Mouse (Mus musculus) ovary, adult 18-20 months (tissue): ENCODE measurements around the gene Pcdh15.

Source experiments
- DNase-seq: peaks from one replicate; pipeline ENCODE4 v3.0.0; 2022; ENCODE audit warnings: low spot score, mixed read lengths

Gene Pcdh15

GRCm38 (mm10) chr10:73098966-73099845, at the start of gene Pcdh15:
TSS of gene Pcdh15 (plus strand) at chr10:73099342.
- DNase-seq, result no peak

DNA sequence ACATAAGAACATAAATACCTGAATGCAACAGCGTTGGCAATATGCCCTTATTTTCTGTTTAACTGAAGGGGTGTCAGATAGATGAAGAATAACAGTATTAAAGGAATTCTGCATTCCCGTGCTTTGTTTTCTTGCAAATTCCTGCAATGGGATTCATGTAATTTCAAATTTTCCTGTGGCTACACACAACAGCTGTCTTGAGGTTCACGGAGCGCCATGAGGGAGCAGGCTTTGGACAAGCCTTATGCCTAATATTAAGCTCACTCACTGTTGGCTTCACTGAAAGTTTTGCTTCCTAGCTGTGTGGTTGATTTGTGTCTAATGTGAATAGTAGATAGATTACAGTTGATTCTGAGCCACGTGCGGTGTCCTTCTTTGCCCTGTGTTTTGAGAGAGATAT, 47.1 kb upstream of the Pcdh15 start:
- no peak for DNase-seq

- no peak for DNase-seq
Measured at GRCm38 (mm10) chr10:73059726-73060230, 39.4 kb upstream of the Pcdh15 start.

- DNase-seq, result no peak
Measured at GRCm38 (mm10) chr10:73086703-73087102, 12.4 kb upstream of the Pcdh15 start.

- no peak for DNase-seq
Measured at GRCm38 (mm10) chr10:73096531-73097135, 2.5 kb upstream of the Pcdh15 start.

DNA sequence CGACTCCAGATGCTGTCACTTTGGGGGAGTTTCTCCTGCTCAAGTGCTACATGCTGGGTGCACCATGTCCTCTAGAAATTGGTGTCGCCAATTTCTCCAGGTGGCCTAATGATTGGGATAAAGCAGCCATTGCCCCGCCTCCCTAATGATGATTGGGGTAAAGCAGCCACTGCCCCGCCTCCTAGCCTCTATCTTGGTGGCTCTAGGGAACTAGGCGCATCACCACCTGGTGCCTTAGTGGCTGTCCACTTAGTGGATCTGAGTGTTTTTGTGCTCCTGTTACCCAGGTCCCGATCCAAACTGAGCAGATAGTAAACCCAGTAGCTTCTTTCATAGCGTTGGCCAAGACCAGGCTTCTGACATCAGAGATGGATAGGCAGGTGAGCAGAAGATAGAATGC, 2.0 kb upstream of the Pcdh15 start:
- DNase-seq, result no peak

GRCm38 (mm10) chr10:73097979-73098378, 1.2 kb upstream of the Pcdh15 start:
- no peak for DNase-seq

DNA sequence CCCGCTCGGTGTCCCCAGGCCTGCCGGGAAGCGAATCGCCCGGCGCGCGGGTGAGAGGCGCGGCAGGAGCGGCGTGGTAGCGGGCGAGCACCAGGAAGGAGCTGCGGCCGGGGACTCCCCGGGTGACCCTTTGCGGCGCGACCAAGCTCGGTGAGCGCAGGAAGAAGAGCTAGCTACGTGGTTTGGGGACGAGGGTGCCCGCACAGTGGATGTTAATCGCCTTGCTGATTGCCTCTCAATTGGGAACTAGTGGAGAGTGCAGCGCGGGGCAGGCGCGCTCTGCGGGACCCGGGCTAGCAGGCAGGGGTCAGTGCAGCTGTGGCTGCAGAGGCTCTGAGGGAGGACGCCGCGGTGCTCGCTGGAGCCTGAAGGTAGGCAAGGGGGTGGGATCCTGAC, 702 bp downstream of the Pcdh15 start:
- DNase-seq, result no peak

DNA sequence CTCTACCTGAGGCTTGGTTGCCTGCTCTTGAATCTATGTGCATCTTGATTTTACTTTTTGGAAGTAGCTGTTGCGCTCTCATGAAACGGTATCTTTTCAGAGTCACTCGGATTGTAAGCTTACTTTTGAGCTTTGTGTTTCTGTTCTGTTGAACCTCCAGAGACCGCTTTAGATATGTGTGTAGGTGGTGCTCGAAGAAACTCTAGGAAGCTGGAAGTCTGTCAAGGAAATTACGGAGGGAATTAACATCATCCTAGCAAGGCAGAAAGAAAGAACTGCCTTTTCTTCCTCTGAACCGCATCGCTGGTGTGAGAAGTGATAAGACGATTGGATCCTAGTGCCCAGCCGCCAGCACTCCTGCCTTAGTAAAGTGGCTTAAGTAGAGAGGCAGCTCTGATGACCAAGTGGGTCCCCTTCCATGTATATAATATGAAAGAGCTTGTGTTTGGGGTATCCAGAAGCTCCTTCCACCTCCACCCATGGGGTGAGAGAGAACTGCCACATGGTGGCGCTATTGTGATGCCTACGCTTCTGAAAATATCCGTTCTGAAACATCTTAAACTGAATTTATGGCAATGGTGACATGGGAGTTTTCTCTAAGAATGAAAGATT, 4.3 kb downstream of the Pcdh15 start:
- no peak for DNase-seq

- no peak for DNase-seq
Measured at GRCm38 (mm10) chr10:73105893-73106292, 6.8 kb downstream of the Pcdh15 start.

GRCm38 (mm10) chr10:73137985-73138384, 38.8 kb downstream of the Pcdh15 start:
- no peak for DNase-seq

DNA sequence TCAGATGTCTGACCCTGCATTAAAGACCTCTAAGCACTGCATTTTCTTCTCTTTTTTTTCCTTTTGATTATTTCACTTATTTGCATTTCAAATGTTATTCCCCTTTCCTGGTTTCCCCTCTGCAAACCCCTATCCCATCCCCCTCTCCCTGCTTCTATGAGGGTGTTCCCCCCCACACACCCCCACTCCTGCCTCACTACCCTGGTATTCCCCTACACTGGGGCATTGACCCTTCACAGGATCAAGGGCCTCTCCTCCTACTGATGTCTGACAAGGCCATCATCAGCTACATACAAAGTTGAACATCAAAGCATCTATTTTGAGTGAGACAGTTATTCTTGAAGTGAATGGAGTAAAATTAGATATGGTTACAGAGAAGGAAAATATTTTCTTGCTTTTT, 48.4 kb downstream of the Pcdh15 start:
- no peak for DNase-seq

GRCm38 (mm10) chr10:73147978-73148377, 48.8 kb downstream of the Pcdh15 start:
- DNase-seq, result no peak

DNA sequence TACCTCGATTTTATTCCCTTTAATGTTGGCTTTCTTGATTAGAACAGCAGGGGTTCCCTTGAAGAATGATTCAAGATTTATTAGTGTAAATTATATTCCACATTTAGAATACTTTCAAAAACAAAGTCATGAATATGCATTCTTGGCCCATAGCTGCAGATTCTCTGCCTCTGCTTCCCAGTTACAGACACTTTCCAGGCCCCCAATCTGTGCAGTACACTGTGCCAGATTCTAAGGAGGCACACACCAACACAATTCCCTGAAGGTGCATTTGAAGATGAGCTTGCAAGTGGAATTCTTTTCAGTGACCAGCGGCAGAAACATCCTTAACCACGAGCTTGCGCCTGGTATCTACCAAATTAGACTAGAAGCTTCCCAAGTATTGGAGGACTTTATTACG, 55.4 kb downstream of the Pcdh15 start:
- no peak for DNase-seq

DNA sequence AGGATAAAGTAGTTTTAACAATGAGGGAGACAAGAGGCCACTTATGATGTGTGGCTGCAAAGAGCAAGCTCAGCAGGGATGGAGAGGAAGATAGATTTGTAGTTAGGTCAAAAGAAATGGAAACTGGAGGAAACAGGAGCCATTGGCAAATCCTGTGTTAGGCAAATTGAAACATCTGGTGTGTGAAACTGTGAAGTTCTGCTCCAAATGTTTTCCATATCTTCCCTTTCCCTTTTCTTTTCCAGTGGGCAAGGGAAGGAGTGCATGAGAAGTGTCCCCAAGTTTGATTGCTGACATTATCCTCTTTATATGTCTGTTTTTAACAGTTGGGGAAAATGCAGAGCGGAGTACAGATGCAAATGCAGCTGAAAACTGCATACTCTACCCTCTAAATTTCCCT, 62.6 kb downstream of the Pcdh15 start:
- DNase-seq, result no peak

DNA sequence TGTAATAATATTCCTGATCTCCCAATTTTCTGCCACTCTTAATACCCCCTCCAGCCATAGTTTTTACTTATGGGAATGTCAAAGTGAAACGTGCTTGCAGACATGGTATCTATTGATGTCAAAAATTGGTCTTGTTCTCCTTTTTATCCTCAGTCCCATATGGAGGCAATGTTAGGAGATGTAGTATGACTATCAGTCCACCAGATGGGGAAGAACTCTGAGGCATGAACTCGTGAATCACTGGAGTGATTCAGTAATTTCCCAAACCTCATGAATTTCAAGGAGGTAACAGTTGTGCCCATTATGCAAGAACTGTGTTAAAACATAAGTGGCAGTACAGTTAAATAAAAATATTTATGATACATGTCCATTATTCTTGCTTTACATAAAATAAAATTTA, 116.9 kb downstream of the Pcdh15 start:
- DNase-seq, result no peak

DNA sequence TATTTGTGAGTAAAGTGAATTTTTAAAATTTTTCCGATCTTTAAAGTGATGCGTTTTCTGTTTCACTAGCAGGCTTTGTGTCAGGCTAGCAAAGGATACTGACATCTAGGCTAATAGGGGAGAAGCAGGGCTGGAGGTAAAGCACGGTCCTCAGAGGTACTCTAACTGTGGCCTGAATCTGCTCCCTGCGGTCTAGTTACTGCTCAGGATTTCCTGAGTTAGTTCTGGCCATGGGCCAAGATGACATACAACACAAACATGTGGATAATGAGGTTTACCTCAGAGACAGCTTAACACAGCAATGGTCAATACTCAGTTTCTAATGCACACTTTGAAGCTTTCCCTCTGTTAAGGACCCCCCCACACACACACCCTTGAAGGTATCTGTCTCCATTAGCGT, 143.2 kb downstream of the Pcdh15 start:
- no peak for DNase-seq

GRCm38 (mm10) chr10:73280438-73280837, 181.3 kb downstream of the Pcdh15 start:
- DNase-seq, result no peak

- DNase-seq, result no peak
Measured at GRCm38 (mm10) chr10:73296456-73296855, 197.3 kb downstream of the Pcdh15 start.

- DNase-seq, result no peak
Measured at GRCm38 (mm10) chr10:73301951-73302350, 202.8 kb downstream of the Pcdh15 start.

DNA sequence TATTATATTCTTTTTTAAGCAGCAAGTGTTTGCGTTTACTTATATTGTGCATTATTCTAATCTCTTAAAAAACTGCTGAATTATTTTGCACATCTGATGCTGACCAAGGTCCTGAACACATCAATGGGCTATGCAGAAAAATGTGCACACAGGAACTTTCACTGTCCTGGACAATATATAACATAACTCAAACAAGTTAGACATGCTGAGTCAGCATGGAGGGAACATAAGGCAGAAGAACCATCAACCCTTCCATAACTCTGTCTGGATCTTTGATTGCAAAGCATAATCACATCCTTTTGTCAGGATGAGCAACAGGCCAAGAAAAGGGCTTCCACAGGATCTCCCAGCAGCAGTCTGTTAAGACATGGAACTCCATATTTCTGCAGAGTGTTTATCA, 207.5 kb downstream of the Pcdh15 start:
- DNase-seq, result no peak

DNA sequence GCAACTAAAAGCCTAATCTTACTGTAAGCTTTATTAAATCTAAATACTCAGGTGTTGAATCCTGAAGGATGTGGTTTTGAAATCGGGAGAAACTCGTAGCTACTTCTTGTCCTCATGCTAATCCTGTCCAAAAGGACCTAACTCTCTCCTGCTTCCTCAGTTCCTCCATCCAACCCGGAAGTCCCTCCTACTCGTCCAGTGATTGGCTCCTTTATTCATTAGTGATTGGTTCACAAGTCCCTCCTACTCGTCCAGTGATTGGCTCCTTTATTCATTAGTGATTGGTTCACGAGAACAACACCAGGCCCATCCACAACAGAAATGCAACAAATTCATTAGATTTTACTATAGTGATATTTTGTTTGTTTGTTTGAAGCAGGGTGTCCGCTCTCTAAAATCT, 227.7 kb downstream of the Pcdh15 start:
- no peak for DNase-seq

DNA sequence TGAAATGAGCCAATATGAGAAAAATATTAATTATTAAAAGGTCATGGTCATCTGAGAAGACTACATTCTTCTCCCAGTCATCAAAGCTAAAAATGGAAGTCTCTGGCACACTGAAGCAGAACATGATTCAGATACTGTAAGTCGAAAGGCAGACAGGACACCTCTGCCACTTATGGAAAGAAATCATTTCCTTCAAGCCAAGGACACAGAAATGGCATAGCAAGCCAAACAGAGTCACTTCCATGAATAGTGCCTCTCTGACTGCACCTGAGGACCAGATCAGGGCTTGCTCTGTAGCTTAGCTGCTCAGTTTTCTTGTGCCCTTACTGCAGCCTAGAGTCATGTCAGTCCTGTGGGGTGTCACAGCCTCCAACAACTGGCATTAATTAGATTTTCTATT, 234.3 kb downstream of the Pcdh15 start:
- no peak for DNase-seq
